Mouse (Mus musculus) brain, embryonic 14.5 days (tissue): ENCODE measurements around the gene Nrxn3.

Source experiments
- CTCF ChIP-seq: fragments of 200-500 bp; IDR thresholded peaks from 2 replicates; pipeline ENCODE4 v1.5.1; 2012; ENCODE audit warnings: inconsistent platforms, mild to moderate bottlenecking, moderate library complexity, borderline replicate concordance; ENCODE audit not compliant: insufficient read depth, insufficient read length; ENCODE audit errors: extremely low read depth
- POLR2A ChIP-seq: fragments of 200-500 bp; IDR thresholded peaks from 2 replicates; pipeline ENCODE4 v1.6.1; 2012; ENCODE audit warnings: mild to moderate bottlenecking, inconsistent platforms, borderline replicate concordance; ENCODE audit not compliant: poor library complexity, insufficient read depth, insufficient read length, severe bottlenecking; ENCODE audit errors: extremely low read depth

GRCm38 (mm10) chr12:89896901-89897300 lies 1174.2 kb downstream of the Nrxn3 start:
- TF ChIP-seq CTCF = no peak
- no peak for TF ChIP-seq POLR2A
